Mouse (Mus musculus) brain, embryonic 14.5 days (tissue): ENCODE measurements around the gene Mthfd2.
A peak's percentile ranks its signal among the peaks of the same experiment; 100 is the strongest.

Experiments
- CTCF ChIP-seq: fragments of 200-500 bp; IDR thresholded peaks from 2 replicates; pipeline ENCODE4 v1.5.1; 2012; ENCODE audit warnings: inconsistent platforms, mild to moderate bottlenecking, moderate library complexity, borderline replicate concordance; ENCODE audit not compliant: insufficient read depth, insufficient read length; ENCODE audit errors: extremely low read depth
- POLR2A ChIP-seq: fragments of 200-500 bp; IDR thresholded peaks from 2 replicates; pipeline ENCODE4 v1.6.1; 2012; ENCODE audit warnings: mild to moderate bottlenecking, inconsistent platforms, borderline replicate concordance; ENCODE audit not compliant: poor library complexity, insufficient read depth, insufficient read length, severe bottlenecking; ENCODE audit errors: extremely low read depth

- TF ChIP-seq POLR2A: no peak
- peak; percentile 52; the same call in 1 of the 2 replicates for TF ChIP-seq CTCF
Measured at GRCm38 (mm10) chr6:83278881-83279280, 46.8 kb downstream of the Mthfd2 start.
